Mouse (Mus musculus) bone marrow macrophage, adult 2 months (primary cell): Measurements from ENCODE around the gene Themis. TPM values are rescaled to one million over a fixed set of nuclear protein-coding genes. Genes with fewer than 3 reads are reported as not detected.

Experiments
- H3K27ac ChIP-seq: 2 replicates; pipeline ENCODE4 v1.5.1; 2012; ENCODE audit warnings: low read depth, low read length; ENCODE audit not compliant: insufficient read depth
- H3K4me1 ChIP-seq: 2 replicates; pipeline ENCODE4 v1.6.1; 2012; ENCODE audit warnings: low read length; ENCODE audit not compliant: control insufficient read depth, insufficient read depth
- H3K4me3 ChIP-seq: 2 replicates; pipeline ENCODE4 v1.5.1; 2012; ENCODE audit warnings: mild to moderate bottlenecking, low read length, moderate library complexity; ENCODE audit not compliant: insufficient read depth
- CTCF ChIP-seq: IDR thresholded peaks from 2 replicates; pipeline ENCODE4 v1.5.1; 2012; ENCODE audit warnings: low read depth, mild to moderate bottlenecking, low read length, moderate library complexity
- POLR2A ChIP-seq: IDR thresholded peaks from 2 replicates; pipeline ENCODE4 v1.6.1; 2012; ENCODE audit warnings: mild to moderate bottlenecking, low read depth, low read length, borderline replicate concordance
- polyA plus RNA-seq: library from polyadenylated mRNA; stranded (reverse); fragments of >200 nt; gene quantifications from 2 replicates; pipeline ENCODE4 v1.2.4, GENCODE M21; 2012; ENCODE audit not compliant: missing spikeins, insufficient read depth, insufficient read length

Themis gene
- polyA plus RNA-seq, 1 experiment = not detected

GRCm38 (mm10) chr10:28776777-28777402 lies 108.7 kb downstream of the Themis start:
- Histone ChIP-seq H3K4me1 (no peaks in the 10 kb centered on the region), H3K4me3 (no peak overlapping the region), H3K27ac (no peak overlapping the region)
- TF ChIP-seq POLR2A (no peak), CTCF (no peak)

DNA sequence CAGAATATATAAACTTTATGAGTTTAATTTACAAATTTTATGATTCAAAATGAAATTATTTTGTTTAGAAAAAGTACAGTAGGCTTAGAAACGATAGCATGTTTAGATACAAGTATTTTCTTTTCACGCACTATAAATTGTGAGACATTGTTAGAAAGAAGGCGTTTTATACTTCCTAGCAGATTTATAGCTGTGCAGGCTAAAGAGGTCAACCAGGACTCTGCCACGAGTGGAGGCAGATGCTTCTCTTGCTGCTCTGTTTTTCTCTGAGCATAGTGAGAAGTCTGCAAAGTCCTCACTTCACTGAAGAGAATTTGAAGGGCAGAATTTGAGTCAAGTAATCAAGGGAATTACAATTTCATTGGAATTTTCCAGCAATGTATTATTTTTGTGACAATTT lies 131.3 kb downstream of the Themis start:
- TF ChIP-seq CTCF = no peak
- TF ChIP-seq POLR2A = no peak

GRCm38 (mm10) chr10:28805160-28805559 lies 137.0 kb downstream of the Themis start:
- Histone ChIP-seq H3K4me3 (no peak overlapping the region), H3K27ac (no peak overlapping the region), H3K4me1 (no peaks in the 10 kb centered on the region)
- TF ChIP-seq POLR2A = no peak
- no peak for TF ChIP-seq CTCF

More for the DNA sequence above, 131.3 kb downstream of the Themis start:
- no peak overlapping the region for H3K27ac ChIP-seq
- no peak overlapping the region for H3K4me3 ChIP-seq
- H3K4me1 ChIP-seq = no peaks in the 10 kb centered on the region

DNA sequence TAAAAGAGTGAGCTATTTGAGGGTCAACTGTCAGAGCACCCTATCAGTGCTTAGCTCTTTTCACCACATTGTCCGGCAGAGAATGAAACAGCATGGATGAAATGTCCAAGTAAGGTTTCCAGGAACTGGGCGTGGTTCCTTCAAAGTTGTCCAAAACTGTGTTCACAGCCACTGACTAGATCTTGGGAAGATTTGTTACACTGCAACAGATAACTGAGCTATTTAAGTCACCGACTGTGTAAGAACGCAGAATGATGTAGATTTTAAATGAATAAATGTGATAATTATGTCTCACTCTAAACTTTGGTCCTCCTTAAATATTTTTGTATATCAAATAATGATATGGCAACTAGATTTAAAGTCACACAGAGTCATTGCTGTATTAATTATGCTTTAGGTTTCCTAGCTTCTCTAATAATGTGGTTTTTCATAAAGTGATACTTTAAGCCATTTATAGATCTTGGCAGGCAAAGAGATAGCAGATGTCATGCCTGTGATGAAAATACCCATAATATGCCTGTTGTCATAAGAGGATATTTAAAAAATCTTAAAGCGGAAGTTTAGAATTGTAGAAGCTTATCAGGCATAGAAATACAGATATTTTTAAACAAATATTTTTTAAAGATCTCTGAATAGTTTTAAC lies 143.9 kb downstream of the Themis start:
- H3K27ac ChIP-seq = no peak overlapping the region
- TF ChIP-seq POLR2A (no peak), CTCF (no peak)
- H3K4me3 ChIP-seq = no peak overlapping the region
- H3K4me1 ChIP-seq = no peaks in the 10 kb centered on the region

GRCm38 (mm10) chr10:28812571-28812936 lies 144.4 kb downstream of the Themis start:
- H3K27ac ChIP-seq = no peak overlapping the region
- H3K4me3 ChIP-seq = no peak overlapping the region
- TF ChIP-seq CTCF (no peak), POLR2A (no peak)
- no peaks in the 10 kb centered on the region for H3K4me1 ChIP-seq

- TF ChIP-seq POLR2A = no peak
- no peak for TF ChIP-seq CTCF
- Histone ChIP-seq H3K4me3 (no peak overlapping the region), H3K4me1 (no peaks in the 10 kb centered on the region), H3K27ac (no peak overlapping the region)
These were observed 148.0 kb downstream of the Themis start for GRCm38 (mm10) chr10:28816160-28816559.

GRCm38 (mm10) chr10:28822320-28822719 lies 154.2 kb downstream of the Themis start:
- no peak for TF ChIP-seq POLR2A
- no peak for TF ChIP-seq CTCF
- H3K27ac ChIP-seq = no peak overlapping the region
- H3K4me1 ChIP-seq = no peaks in the 10 kb centered on the region
- no peak overlapping the region for H3K4me3 ChIP-seq

DNA sequence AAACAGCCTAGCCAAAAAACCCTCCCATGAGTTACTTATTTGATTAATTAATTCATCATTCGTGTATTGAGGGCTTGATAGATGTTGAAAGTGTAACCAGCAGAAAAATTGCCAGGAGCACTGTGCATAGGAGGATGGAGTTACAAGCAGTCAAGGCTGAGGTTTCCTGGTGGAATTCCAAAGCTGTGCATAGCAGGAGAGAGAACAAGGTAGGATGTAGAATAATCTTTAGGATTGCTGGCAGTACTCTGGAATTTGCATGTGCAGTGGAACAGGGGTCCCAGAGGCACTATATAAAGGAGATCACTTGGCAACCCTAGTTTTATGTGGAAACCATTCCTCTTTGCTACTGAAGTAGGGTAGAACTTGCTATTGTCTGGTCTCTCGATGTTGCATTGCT lies 174.4 kb downstream of the Themis start:
- TF ChIP-seq CTCF (no peak), POLR2A (no peak)
- Histone ChIP-seq H3K4me1 (no peaks in the 10 kb centered on the region), H3K27ac (no peak overlapping the region)

GRCm38 (mm10) chr10:28843755-28844717 lies 175.9 kb downstream of the Themis start:
- no peaks in the 10 kb centered on the region for H3K4me1 ChIP-seq

More for the DNA sequence above, 174.4 kb downstream of the Themis start:
- no peak overlapping the region for H3K4me3 ChIP-seq

More at GRCm38 (mm10) chr10:28843755-28844717, 175.9 kb downstream of the Themis start:
- Histone ChIP-seq H3K27ac (no peak overlapping the region), H3K4me3 (no peak overlapping the region)
- TF ChIP-seq POLR2A (no peak), CTCF (no peak)
